Mouse (Mus musculus) kidney, embryonic 15.5 days (tissue): Measurements from ENCODE around the gene Lrrc39. TPM values are rescaled to one million over a fixed set of nuclear protein-coding genes. Genes with fewer than 3 reads are reported as not detected.
A peak's percentile ranks its signal among the peaks of the same experiment; 100 is the strongest.
"Not testable (repeated sequence)": the region's sequence is repeated elsewhere in the genome, so short reads cannot be mapped to it uniquely, and the experiment has no call there.

Experiments used
- ATAC-seq: fragments of 200-750 bp; cut with Nextera tagmentation; replicated peaks from 2 replicates; pipeline ENCODE4 v1.8.0; 2017; ENCODE audit warnings: moderate TSS enrichment; ENCODE audit not compliant: low FRiP score
- H3K27ac ChIP-seq: fragments of 300-500 bp; sonication (generic); 2 replicates; pipeline ENCODE4 v1.5.1; 2015; ENCODE audit warnings: mild to moderate bottlenecking, inconsistent platforms
- H3K27me3 ChIP-seq: fragments of 300-500 bp; sonication (generic); 2 replicates; pipeline ENCODE4 v1.6.1; 2015; ENCODE audit warnings: inconsistent platforms
- H3K36me3 ChIP-seq: fragments of 300-500 bp; sonication (generic); 2 replicates; pipeline ENCODE4 v1.6.1; 2015; ENCODE audit warnings: inconsistent platforms
- H3K4me1 ChIP-seq: fragments of 300-500 bp; sonication (generic); 2 replicates; pipeline ENCODE4 v1.6.1; 2015; ENCODE audit warnings: inconsistent platforms
- H3K4me2 ChIP-seq: fragments of 300-500 bp; sonication (generic); 2 replicates; pipeline ENCODE4 v1.6.1; 2015; ENCODE audit warnings: moderate library complexity, mild to moderate bottlenecking, inconsistent platforms
- H3K4me3 ChIP-seq: fragments of 300-500 bp; sonication (generic); replicated peaks from 2 replicates; pipeline ENCODE4 v1.5.1; 2015; ENCODE audit warnings: mild to moderate bottlenecking, inconsistent platforms
- H3K9ac ChIP-seq: fragments of 300-500 bp; sonication (generic); 2 replicates; pipeline ENCODE4 v1.6.1; 2015; ENCODE audit warnings: mild to moderate bottlenecking, inconsistent platforms
- H3K9me3 ChIP-seq: fragments of 300-500 bp; sonication (generic); replicated peaks from 2 replicates; pipeline ENCODE4 v1.6.1; 2016; ENCODE audit warnings: inconsistent platforms
- WGBS: fragments of 180-500 bp; shearing (Covaris S2); methylation state at CpG from one replicate; pipeline ENCODE4 v1.1.7; 2015; ENCODE audit warnings: mixed read lengths; 5-methylcytosine and 5-hydroxymethylcytosine counted together
- polyA plus RNA-seq: library from polyadenylated mRNA; unstranded; fragments of >200 nt; fragmentation: Nextera tagmentation; extraction: Ambion mirVana; gene quantifications from 2 replicates; pipeline ENCODE4 v1.2.1, GENCODE M21; 2015

Gene Lrrc39
- polyA plus RNA-seq, result 0.91 and 1.0 TPM in 2 replicates

DNA sequence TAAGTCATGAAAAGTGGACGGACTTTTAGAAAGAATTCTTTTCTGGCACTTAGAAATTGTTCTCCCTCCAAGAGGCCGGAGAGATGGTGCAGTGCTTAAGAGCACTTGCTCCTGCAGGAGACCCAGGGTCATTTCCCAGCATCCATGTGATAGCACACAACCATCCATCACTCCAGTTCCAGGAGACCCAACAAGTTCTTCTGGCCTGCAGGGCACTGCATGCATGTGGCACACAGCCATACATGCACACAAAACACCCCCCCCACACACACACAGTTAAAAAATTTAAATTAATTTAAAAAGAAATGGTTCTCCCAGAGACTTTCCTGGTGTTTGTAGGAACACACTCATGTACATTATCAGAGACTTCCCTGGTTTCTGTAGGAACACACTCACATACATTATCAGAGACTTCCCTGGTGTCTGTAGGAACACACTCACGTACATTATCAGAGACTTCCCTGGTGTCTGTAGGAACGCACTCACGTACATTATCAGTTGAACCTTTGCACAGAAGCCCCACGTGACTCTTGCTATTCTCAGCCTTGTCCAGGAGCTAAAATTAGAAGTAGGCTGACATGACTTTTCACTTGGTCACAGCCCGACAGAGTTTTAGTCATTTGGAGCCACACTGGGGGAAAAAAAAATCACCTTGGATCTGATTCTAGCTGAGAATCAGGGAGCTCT, at the start of gene Lrrc39:
Gene Lrrc39, plus strand, starts transcription at position 566 of the 687 bp plus-strand sequence.
- 66% methylated on average over 7 of the region's 7 CpGs for WGBS
- Histone ChIP-seq H3K9ac (no peak within 1 kb of the TSS), H3K9me3 (no peaks in the 10 kb centered on the region), H3K27ac (no peak within 1 kb of the TSS), H3K4me3 (no peak within 1 kb of the TSS), H3K27me3 (no peaks in the 10 kb centered on the region), H3K36me3 (no peaks in the 10 kb centered on the region), H3K4me1 (no peaks in the 10 kb centered on the region), H3K4me2 (no peak within 1 kb of the TSS)
- no peak; the same call in 1 of the 2 replicates for ATAC-seq

DNA sequence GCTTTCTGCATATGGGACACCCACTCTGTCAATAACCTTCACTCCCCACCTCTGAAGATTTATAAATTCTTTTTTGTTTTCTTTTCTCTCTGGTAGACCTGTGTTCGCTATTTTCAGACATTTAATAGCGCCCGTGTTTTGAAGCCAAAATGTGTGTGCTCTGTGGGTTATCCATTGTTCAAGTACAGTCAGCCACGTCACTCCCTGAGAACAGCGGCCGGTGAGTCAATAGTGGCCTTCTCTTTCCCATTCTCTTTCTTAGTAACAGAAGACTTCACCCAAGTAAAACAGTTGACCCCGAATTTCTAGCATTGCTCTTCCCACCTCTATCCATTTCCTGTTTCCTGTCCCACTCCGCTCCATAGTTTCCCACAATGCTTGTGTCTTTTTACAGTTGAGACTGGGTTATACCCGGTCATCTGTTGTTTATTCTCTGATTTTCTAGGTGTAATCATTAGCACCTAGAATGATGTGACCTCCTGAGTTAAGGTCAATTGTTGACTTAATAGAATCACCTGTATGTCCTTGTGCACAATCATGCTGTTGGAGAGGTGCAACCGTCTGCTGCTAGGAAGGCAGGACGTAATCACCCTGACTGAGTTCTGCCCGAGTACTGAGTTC, 42.5 kb upstream of the Lrrc39 start:
- H3K27ac ChIP-seq, result no peak overlapping the region
- H3K4me1 ChIP-seq, result peaks cover 5% of the 10 kb centered on the region; the same call in 1 of the 2 replicates
- WGBS, result 83% methylated on average over 12 of the region's 12 CpGs
- H3K4me2 ChIP-seq, result no peak overlapping the region
- no peak overlapping the region for H3K9ac ChIP-seq
- no peaks in the 10 kb centered on the region for H3K27me3 ChIP-seq
- H3K4me3 ChIP-seq, result no peak overlapping the region
- H3K36me3 ChIP-seq, result peaks cover 32% of the 10 kb centered on the region
- ATAC-seq, result no peak
- no peaks in the 10 kb centered on the region for H3K9me3 ChIP-seq

DNA sequence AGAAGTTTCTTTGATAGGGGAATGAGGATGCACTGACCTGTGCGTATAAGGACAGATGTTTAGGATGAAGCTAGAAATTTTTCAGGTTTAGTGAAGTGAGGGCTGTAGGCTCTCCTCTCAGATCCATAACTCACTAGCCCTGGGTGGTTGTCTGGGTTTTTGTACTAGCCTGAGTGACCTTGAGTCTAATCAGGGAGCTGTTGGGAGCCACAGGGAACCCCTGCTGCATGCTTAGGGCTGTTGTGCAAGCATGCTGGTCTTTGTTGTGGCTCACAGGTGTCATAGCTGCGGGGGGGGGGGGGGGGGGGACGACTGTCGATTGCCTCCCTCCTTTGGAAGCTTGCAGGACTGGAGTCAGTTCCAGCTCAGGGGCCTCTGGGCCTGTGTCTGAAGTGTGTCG, 33.0 kb upstream of the Lrrc39 start:
- Histone ChIP-seq H3K9ac (no peak overlapping the region), H3K27ac (no peak overlapping the region), H3K4me2 (no peak overlapping the region), H3K9me3 (no peaks in the 10 kb centered on the region), H3K36me3 (peaks cover 25% of the 10 kb centered on the region), H3K27me3 (no peaks in the 10 kb centered on the region), H3K4me3 (no peak overlapping the region), H3K4me1 (no peaks in the 10 kb centered on the region)
- no peak for ATAC-seq
- WGBS, result 38% methylated on average over 4 of the region's 5 CpGs

DNA sequence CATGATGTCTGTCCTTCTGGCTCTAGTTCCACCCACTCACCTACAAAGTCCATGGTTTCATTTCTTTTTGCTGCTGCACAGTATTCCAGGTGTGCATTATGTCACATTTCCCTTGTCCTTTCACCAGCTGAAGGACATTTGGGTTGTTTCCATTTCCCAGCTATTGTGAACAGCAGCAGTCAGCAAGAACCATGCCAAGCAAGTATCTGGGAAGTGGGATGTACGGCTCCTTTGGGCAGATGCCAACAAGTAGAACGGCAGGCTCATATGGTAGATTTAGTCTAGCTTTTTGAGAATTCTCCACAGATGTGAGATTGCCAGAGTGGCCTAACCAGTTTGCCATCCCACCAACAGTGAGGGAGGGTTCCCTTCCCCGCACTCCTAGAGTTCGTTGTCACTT, 31.9 kb upstream of the Lrrc39 start:
- H3K4me3 ChIP-seq, result no peak overlapping the region
- WGBS, result 78% methylated on average over 4 of the region's 4 CpGs
- no peak for ATAC-seq

DNA sequence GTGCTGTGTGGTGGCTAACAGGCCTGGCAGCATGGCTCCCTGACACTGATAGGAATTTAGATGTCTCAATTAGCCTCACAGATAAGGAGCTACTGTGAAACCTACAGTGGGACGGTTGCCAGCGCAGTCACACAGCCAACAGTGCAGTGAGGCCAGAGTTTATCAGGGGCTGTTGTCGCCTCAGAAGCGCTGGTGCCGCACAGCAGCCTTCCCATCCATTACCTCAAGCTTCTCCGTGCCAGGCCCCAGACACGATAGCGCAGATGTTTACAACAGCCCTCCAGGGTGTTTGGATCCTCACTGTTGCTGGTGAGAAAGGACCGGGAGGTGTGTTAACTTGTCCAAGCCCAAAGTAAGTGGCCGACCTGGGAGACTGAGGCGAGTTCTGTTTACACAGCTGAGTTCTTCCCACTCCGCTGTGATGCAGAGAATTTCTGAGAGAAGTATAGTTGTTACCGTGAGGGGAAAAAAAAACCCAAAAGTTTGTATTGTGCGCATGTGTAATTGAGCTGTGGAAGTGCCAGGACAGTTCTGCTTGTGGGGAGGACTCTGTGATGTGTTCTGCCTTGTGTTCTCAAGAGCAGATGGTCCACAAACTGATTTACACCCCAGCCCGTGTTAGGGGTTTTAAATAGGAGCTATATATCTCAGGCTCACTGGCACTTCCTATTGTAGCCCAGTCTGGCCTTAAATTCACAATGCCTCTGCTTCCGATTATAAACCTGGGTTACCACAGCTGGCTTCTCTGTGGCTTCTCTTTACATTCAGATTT, 26.2 kb upstream of the Lrrc39 start:
- ATAC-seq, result peak; percentile 59; the same call in 1 of the 2 replicates
- Histone ChIP-seq H3K4me3 (no peak overlapping the region), H3K4me1 (peaks cover 14% of the 10 kb centered on the region), H3K27ac (peak overlapping the region; percentile 46), H3K9me3 (0 out of 2 replicates have a peak, but pooled peaks cover 3% of the 10 kb centered on the region), H3K9ac (no peak overlapping the region), H3K36me3 (peaks cover 67% of the 10 kb centered on the region), H3K27me3 (no peaks in the 10 kb centered on the region), H3K4me2 (no peak overlapping the region)
- 20% methylated on average over 16 of the region's 16 CpGs for WGBS

More for the DNA sequence above, 31.9 kb upstream of the Lrrc39 start:
- Histone ChIP-seq H3K9me3 (0 out of 2 replicates have a peak, but pooled peaks cover 3% of the 10 kb centered on the region), H3K4me1 (no peaks in the 10 kb centered on the region), H3K4me2 (no peak overlapping the region), H3K36me3 (peaks cover 33% of the 10 kb centered on the region), H3K27me3 (no peaks in the 10 kb centered on the region), H3K9ac (no peak overlapping the region), H3K27ac (no peak overlapping the region)

DNA sequence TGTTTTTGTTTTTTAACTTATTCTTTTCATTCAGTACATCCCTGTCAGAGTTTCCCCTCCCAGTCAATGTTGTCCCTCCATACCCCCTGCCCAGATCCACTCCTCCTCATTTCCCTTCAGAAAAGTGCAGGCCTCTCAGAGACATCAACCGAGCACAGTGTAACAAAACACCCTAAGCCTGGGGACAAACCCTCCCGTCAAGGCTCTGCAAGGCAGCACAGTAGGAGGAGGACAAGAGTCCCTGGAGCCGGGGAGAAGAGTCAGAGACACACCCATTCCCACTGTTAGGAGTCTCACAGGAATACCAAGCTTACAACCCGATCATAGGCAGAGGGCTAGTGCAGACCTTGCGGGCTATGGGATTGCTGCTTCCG, 25.6 kb upstream of the Lrrc39 start:
- Histone ChIP-seq H3K9me3 (0 out of 2 replicates have a peak, but pooled peaks cover 3% of the 10 kb centered on the region), H3K4me2 (no peak overlapping the region), H3K4me3 (no peak overlapping the region), H3K27ac (peak overlapping the region; percentile 46; the same call in 1 of the 2 replicates), H3K27me3 (no peaks in the 10 kb centered on the region), H3K4me1 (peaks cover 14% of the 10 kb centered on the region), H3K9ac (no peak overlapping the region), H3K36me3 (peaks cover 72% of the 10 kb centered on the region)
- 20% methylated on average over 6 of the region's 6 CpGs for WGBS
- peak; percentile 86 for ATAC-seq

DNA sequence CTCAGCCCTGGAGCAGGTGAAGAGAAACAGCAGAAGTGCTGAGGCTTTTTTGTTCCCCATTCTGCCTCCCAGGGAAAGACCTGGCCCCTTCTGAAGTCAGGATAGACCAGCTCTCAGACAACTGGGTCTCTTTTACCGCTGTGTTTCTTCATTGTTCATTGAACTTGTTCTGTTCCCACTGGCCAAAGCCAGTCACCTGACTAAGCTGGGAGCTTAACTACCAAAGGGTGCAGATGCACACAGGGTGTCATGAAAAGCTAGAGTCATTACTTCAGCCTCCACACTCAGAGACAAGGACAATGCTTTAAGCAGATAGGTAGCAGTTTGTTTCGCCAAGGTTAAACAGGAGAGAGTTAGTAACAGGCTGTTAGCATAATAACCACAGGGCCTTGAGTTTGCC, 20.7 kb upstream of the Lrrc39 start:
- no peaks in the 10 kb centered on the region for H3K27me3 ChIP-seq
- WGBS, result 21% methylated on average over 2 of the region's 2 CpGs
- peaks cover 5% of the 10 kb centered on the region for H3K4me1 ChIP-seq
- H3K9ac ChIP-seq, result no peak overlapping the region
- H3K4me3 ChIP-seq, result no peak overlapping the region
- H3K27ac ChIP-seq, result no peak overlapping the region
- no peak for ATAC-seq
- H3K36me3 ChIP-seq, result peaks cover 74% of the 10 kb centered on the region
- no peaks in the 10 kb centered on the region for H3K9me3 ChIP-seq
- no peak overlapping the region for H3K4me2 ChIP-seq

DNA sequence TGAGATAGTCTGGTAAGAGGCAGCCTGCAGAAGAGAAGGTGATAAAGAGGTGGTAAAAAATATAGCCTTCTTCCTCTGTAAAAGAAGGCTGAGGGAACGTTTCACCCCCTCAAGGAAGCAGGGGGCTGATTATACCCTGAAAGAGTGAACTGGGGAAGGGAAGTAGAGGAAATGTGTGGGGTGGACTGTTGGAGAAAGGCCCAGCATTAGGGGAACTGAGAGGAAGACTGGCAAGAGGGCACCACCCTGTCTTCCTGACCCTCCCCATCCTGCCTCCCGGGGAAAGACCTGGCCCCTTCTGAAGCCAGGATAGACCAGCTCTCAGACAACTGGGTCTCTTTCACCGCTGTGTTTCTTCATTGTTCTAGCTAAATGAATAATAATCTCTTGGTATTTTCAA, 20.2 kb upstream of the Lrrc39 start:
- Histone ChIP-seq H3K9ac (no peak overlapping the region), H3K4me3 (no peak overlapping the region), H3K36me3 (peaks cover 78% of the 10 kb centered on the region), H3K27ac (no peak overlapping the region), H3K9me3 (no peaks in the 10 kb centered on the region), H3K27me3 (no peaks in the 10 kb centered on the region), H3K4me1 (no peaks in the 10 kb centered on the region), H3K4me2 (no peak overlapping the region)
- 40% methylated on average over 3 of the region's 3 CpGs for WGBS
- no peak for ATAC-seq

DNA sequence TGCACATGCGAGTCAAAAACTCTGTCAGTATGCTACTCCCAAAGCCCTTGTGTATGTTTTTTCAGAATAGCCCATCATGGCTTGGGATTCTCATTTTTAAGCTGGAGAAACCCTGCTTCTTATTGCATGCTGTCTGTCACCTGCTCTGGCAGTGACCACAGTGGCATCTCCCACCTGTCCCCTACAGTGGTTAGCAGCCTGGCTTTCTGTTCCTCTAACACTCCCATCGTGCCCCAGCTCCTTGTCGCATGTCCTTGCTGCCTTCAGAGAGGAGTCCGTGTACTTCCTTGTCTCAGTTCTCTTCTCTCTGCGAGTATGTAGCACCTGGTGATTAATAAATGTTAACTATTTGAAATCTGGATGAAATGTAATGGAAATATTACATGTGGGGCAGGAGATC, 15.3 kb upstream of the Lrrc39 start:
- Histone ChIP-seq H3K27ac (no peak overlapping the region), H3K27me3 (no peaks in the 10 kb centered on the region), H3K4me3 (no peak overlapping the region), H3K9me3 (no peaks in the 10 kb centered on the region), H3K36me3 (peaks cover 67% of the 10 kb centered on the region), H3K4me2 (no peak overlapping the region), H3K9ac (no peak overlapping the region), H3K4me1 (no peaks in the 10 kb centered on the region)
- ATAC-seq, result no peak
- 89% methylated on average over 5 of the region's 5 CpGs for WGBS

DNA sequence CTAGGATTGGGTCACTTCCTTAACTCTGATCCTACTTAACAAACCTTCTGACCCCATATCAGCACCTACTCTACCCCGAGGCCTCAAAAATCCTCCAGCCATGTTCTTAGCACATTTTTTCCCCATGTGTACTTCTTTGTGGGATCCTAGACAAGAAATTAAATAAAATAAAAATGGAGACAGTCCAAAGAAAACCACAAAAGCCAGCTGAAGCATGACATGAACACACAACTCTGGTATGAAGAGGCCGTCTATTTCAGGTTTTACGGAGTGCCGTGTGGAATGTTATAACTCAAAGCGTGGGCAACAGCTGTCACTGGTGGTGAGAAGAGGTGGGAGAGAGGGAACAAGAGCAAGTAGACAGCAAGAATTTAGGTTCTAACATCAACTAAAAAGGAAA, 11.4 kb upstream of the Lrrc39 start:
- no peaks in the 10 kb centered on the region for H3K27me3 ChIP-seq
- H3K4me2 ChIP-seq, result no peak overlapping the region
- no peak overlapping the region for H3K4me3 ChIP-seq
- H3K4me1 ChIP-seq, result no peaks in the 10 kb centered on the region
- WGBS, result 89% methylated on average over 5 of the region's 5 CpGs
- ATAC-seq, result no peak
- H3K9me3 ChIP-seq, result no peaks in the 10 kb centered on the region
- no peak overlapping the region for H3K27ac ChIP-seq
- H3K9ac ChIP-seq, result no peak overlapping the region
- peaks cover 39% of the 10 kb centered on the region for H3K36me3 ChIP-seq

DNA sequence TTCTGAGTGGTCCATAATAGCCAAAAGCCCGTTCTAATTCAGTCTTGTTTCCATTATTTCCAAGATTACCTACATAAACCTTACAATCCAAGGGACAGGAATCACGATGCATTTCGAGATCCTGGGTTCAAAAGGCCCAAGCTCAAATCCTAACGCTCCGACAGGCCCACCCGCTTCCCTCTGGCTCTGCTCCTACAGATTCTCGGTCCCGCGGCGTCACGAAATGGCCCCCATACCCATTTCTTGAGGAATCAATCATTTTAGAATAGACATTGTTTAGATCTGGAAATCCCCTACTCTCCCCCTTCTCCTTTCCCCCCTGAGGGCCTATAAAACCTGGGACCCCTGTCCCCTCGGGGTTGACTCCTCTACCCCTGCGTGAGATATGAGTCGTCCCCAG, 1.5 kb upstream of the Lrrc39 start:
- H3K4me3 ChIP-seq, ATAC-seq, H3K4me1 ChIP-seq, H3K27ac ChIP-seq, H3K36me3 ChIP-seq, H3K9me3 ChIP-seq, H3K4me2 ChIP-seq, H3K9ac ChIP-seq, H3K27me3 ChIP-seq: not testable (repeated sequence)
- 95% methylated on average over 14 of the region's 14 CpGs for WGBS

DNA sequence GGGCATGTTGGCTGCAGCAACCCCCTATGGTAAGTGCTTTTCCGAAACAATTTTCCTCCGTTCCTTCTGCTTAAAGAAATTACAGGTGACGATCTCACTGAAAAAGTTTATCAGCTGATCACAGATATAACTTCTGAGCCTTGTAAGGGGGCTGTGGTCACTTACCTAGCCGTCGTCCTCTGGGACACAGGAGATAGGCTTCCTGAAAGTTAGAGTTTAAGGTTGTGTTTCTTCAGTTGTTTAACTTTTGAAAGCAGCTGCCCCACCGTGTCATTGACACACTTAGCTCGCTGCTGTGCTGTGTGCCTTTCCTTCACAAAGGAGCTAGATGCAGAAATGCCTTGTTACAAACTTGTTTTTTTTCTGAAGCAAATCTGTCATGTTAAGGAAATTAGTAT, 321 bp downstream of the Lrrc39 start:
- Histone ChIP-seq H3K4me3 (no peak overlapping the region), H3K27ac (no peak overlapping the region), H3K27me3 (no peaks in the 10 kb centered on the region), H3K4me2 (no peak overlapping the region), H3K4me1 (no peaks in the 10 kb centered on the region), H3K9me3 (no peaks in the 10 kb centered on the region), H3K9ac (no peak overlapping the region), H3K36me3 (no peaks in the 10 kb centered on the region)
- ATAC-seq, result no peak
- WGBS, result 77% methylated on average over 7 of the region's 7 CpGs
